Mouse (Mus musculus) myocyte (in vitro differentiated cells): ENCODE data around the gene Syde2. TPM values are rescaled to one million over a fixed set of nuclear protein-coding genes. Genes with fewer than 3 reads are reported as not detected.
"Not testable (repeated sequence)": the region's sequence is repeated elsewhere in the genome, so short reads cannot be mapped to it uniquely, and the experiment has no call there.

Experiments
- H3K27me3 ChIP-seq: one replicate; pipeline ENCODE4 v1.6.1; 2011; ENCODE audit not compliant: control insufficient read depth, insufficient read depth, insufficient read length
- H3K36me3 ChIP-seq: one replicate; pipeline ENCODE4 v1.6.1; 2011; ENCODE audit not compliant: control insufficient read depth, insufficient read depth
- H3K4me2 ChIP-seq: one replicate; pipeline ENCODE4 v1.6.1; 2011; ENCODE audit warnings: low read depth, control low read depth
- H3K4me3 ChIP-seq: one replicate; pipeline ENCODE4 v1.5.1; 2011; ENCODE audit warnings: mild to moderate bottlenecking, control low read depth, moderate library complexity
- H3K79me2 ChIP-seq: one replicate; pipeline ENCODE4 v1.6.1; 2011; ENCODE audit not compliant: control insufficient read depth, insufficient read depth
- H3ac ChIP-seq: one replicate; pipeline ENCODE4 v1.6.1; 2011; ENCODE audit not compliant: control insufficient read depth, insufficient read length
- CEBPB ChIP-seq: IDR thresholded peaks from 2 replicates; pipeline ENCODE4 v1.6.1; 2011; ENCODE audit warnings: mild to moderate bottlenecking, moderate library complexity; ENCODE audit not compliant: poor library complexity, insufficient read depth, severe bottlenecking
- E2F4 ChIP-seq: IDR thresholded peaks from one replicate; pipeline ENCODE4 v1.6.1; 2011; ENCODE audit warnings: mild to moderate bottlenecking, control low read depth, moderate library complexity; ENCODE audit not compliant: insufficient read depth
- MAX ChIP-seq: IDR thresholded peaks from one replicate; pipeline ENCODE4 v1.6.1; 2011; ENCODE audit warnings: low read depth, mild to moderate bottlenecking, control low read depth
- MYOD1 ChIP-seq, 3 experiments: IDR thresholded peaks; one replicate each; pipeline ENCODE4 v1.6.1; 2011; ENCODE audit warnings: control low read depth in 2 of 3, low read depth in 2 of 3, mild to moderate bottlenecking in 2 of 3, moderate library complexity in 1 of 3; ENCODE audit not compliant: insufficient read length in 2 of 3, control insufficient read depth in 1 of 3
- MYOG ChIP-seq, 3 experiments: IDR thresholded peaks; one replicate each; pipeline ENCODE4 v1.6.1; 2011; ENCODE audit warnings: control low read depth in 2 of 3, low read depth in 2 of 3, mild to moderate bottlenecking in 2 of 3; ENCODE audit not compliant: insufficient read length in 2 of 3, control insufficient read depth in 1 of 3, insufficient read depth in 1 of 3
- POLR2A ChIP-seq: IDR thresholded peaks from one replicate; pipeline ENCODE4 v1.6.1; 2011; ENCODE audit warnings: low read depth, mild to moderate bottlenecking, control low read depth, moderate library complexity; ENCODE audit not compliant: insufficient read length
- POLR2AphosphoS2 ChIP-seq: IDR thresholded peaks from one replicate; pipeline ENCODE4 v1.6.1; 2011; ENCODE audit warnings: low read depth, control low read depth; ENCODE audit not compliant: insufficient read length
- REST ChIP-seq: IDR thresholded peaks from one replicate; pipeline ENCODE4 v1.6.1; 2011; ENCODE audit warnings: mild to moderate bottlenecking, control low read depth, moderate library complexity; ENCODE audit not compliant: insufficient read depth, insufficient read length
- SRF ChIP-seq: IDR thresholded peaks from one replicate; pipeline ENCODE4 v1.6.1; 2011; ENCODE audit warnings: low read depth; ENCODE audit not compliant: control insufficient read depth, insufficient read length
- TCF12 ChIP-seq: IDR thresholded peaks from one replicate; pipeline ENCODE4 v1.6.1; 2011; ENCODE audit warnings: mild to moderate bottlenecking, control low read depth; ENCODE audit not compliant: poor library complexity, insufficient read depth, severe bottlenecking
- TCF3 ChIP-seq: IDR thresholded peaks from one replicate; pipeline ENCODE4 v1.6.1; 2011; ENCODE audit warnings: low read depth, control low read depth; ENCODE audit not compliant: insufficient read length
- USF1 ChIP-seq: IDR thresholded peaks from one replicate; pipeline ENCODE4 v1.6.1; 2011; ENCODE audit warnings: low read depth, mild to moderate bottlenecking, control low read depth, moderate library complexity
- polyA plus RNA-seq: library from polyadenylated mRNA; unstranded; fragments of >200 nt; fragmentation: generic; extraction: Trizol; gene quantifications from one replicate; pipeline ENCODE4 v1.2.1, GENCODE M21; 2012; ENCODE audit warnings: missing spikeins

Syde2 gene
- polyA plus RNA-seq, 1 experiment = 0.73 TPM

GRCm38 (mm10) chr3:145959824-145960223, 27.8 kb upstream of the Syde2 start:
- H3K36me3 ChIP-seq = no peaks in the 10 kb centered on the region
- H3ac ChIP-seq = no peak overlapping the region
- no peaks in the 10 kb centered on the region for H3K27me3 ChIP-seq
- no peak overlapping the region for H3K4me2 ChIP-seq
- H3K79me2 ChIP-seq = no peaks in the 10 kb centered on the region
- no peak for TF ChIP-seq REST
- no peak for TF ChIP-seq POLR2AphosphoS2
- TF ChIP-seq E2F4 = no peak
- H3K4me3 ChIP-seq = no peak overlapping the region

- H3K79me2 ChIP-seq = no peaks in the 10 kb centered on the region
- TF ChIP-seq E2F4 (no peak), REST (no peak), USF1 (no peak), TCF12 (no peak), TCF3 (no peak), MAX (no peak), MYOD1 (IDR thresholded peaks at IDR 0.05; ENCODE audit: control insufficient read depth in 1 of 3, insufficient read length in 2 of 3, low read depth in 2 of 3) (no peak), MYOG (IDR thresholded peaks at IDR 0.05; ENCODE audit: control insufficient read depth in 1 of 3, insufficient read depth in 1 of 3, insufficient read length in 2 of 3, low read depth in 2 of 3) (no peak), POLR2A (no peak), POLR2AphosphoS2 (no peak), SRF (no peak), CEBPB (no peak)
- no peak overlapping the region for H3K4me3 ChIP-seq
- no peaks in the 10 kb centered on the region for H3K36me3 ChIP-seq
- no peak overlapping the region for H3K4me2 ChIP-seq
- H3K27me3 ChIP-seq = no peaks in the 10 kb centered on the region
- no peak overlapping the region for H3ac ChIP-seq
Measured at GRCm38 (mm10) chr3:145962411-145962810, 25.3 kb upstream of the Syde2 start.

- Histone ChIP-seq H3K79me2 (no peaks in the 10 kb centered on the region), H3K4me3 (no peak overlapping the region)
- TF ChIP-seq MAX (no peak), MYOG (IDR thresholded peaks at IDR 0.05; ENCODE audit: control insufficient read depth in 1 of 3, insufficient read depth in 1 of 3, insufficient read length in 2 of 3, low read depth in 2 of 3) (no peak), TCF12 (no peak), TCF3 (no peak), MYOD1 (IDR thresholded peaks at IDR 0.05; ENCODE audit: control insufficient read depth in 1 of 3, insufficient read length in 2 of 3, low read depth in 2 of 3) (no peak), REST (no peak)
Measured at GRCm38 (mm10) chr3:145963101-145964017, 24.3 kb upstream of the Syde2 start.

GRCm38 (mm10) chr3:145964018-145964387, 23.7 kb upstream of the Syde2 start:
- Histone ChIP-seq H3ac (no peak overlapping the region), H3K36me3 (no peaks in the 10 kb centered on the region), H3K79me2 (no peaks in the 10 kb centered on the region), H3K4me2 (no peak overlapping the region), H3K27me3 (no peaks in the 10 kb centered on the region), H3K4me3 (no peak overlapping the region)
- TF ChIP-seq SRF (no peak), MYOG (IDR thresholded peaks at IDR 0.05; ENCODE audit: control insufficient read depth in 1 of 3, insufficient read depth in 1 of 3, insufficient read length in 2 of 3, low read depth in 2 of 3) (no peak), USF1 (no peak), POLR2A (no peak), TCF3 (no peak)

More at GRCm38 (mm10) chr3:145963101-145964017, 24.3 kb upstream of the Syde2 start:
- no peak overlapping the region for H3ac ChIP-seq
- no peak overlapping the region for H3K4me2 ChIP-seq
- no peaks in the 10 kb centered on the region for H3K27me3 ChIP-seq
- H3K36me3 ChIP-seq = no peaks in the 10 kb centered on the region

GRCm38 (mm10) chr3:145964473-145964872, 23.2 kb upstream of the Syde2 start:
- Histone ChIP-seq H3K4me3 (no peak overlapping the region), H3ac (no peak overlapping the region), H3K4me2 (no peak overlapping the region), H3K27me3 (no peaks in the 10 kb centered on the region), H3K79me2 (no peaks in the 10 kb centered on the region), H3K36me3 (no peaks in the 10 kb centered on the region)
- no peak for TF ChIP-seq CEBPB
- no peak for TF ChIP-seq POLR2A
- no peak for TF ChIP-seq E2F4
- TF ChIP-seq POLR2AphosphoS2 = no peak
- TF ChIP-seq USF1 = no peak
- TF ChIP-seq MAX = no peak
- TF ChIP-seq MYOD1 (IDR thresholded peaks at IDR 0.05; ENCODE audit: control insufficient read depth in 1 of 3, insufficient read length in 2 of 3, low read depth in 2 of 3) = no peak
- TF ChIP-seq REST = no peak
- TF ChIP-seq TCF3 = no peak
- no peak for TF ChIP-seq MYOG (IDR thresholded peaks at IDR 0.05; ENCODE audit: control insufficient read depth in 1 of 3, insufficient read depth in 1 of 3, insufficient read length in 2 of 3, low read depth in 2 of 3)
- no peak for TF ChIP-seq SRF
- no peak for TF ChIP-seq TCF12

- H3K4me2 ChIP-seq, H3K4me3 ChIP-seq, H3K27me3 ChIP-seq, H3ac ChIP-seq, H3K79me2 ChIP-seq, H3K36me3 ChIP-seq: not testable (repeated sequence)
Measured at GRCm38 (mm10) chr3:145965583-145965982, 22.1 kb upstream of the Syde2 start.
